Mouse (Mus musculus): ENCODE results near the gene Nudt21.

Nudt21 gene

GRCm38 (mm10) chr8:94036944-94037524 lies at the start of gene Nudt21, which contains the start of gene Ogfod1:
Gene Nudt21, minus strand, starts transcription at chr8:94037031.
Gene Ogfod1, plus strand, starts transcription at chr8:94037198.
- peak; percentile 99 for DNase-seq (ENCODE audit: low read depth, low spot score)

- no peak for DNase-seq (ENCODE audit: low read depth, low spot score)
Observed at GRCm38 (mm10) chr8:94076461-94077192, 39.8 kb upstream of the Nudt21 start.

- DNase-seq (ENCODE audit: low read depth, low spot score) = peak; percentile 60
Observed at GRCm38 (mm10) chr8:94068793-94069192, 32.0 kb upstream of the Nudt21 start.

- peak; percentile 20 for DNase-seq (ENCODE audit: low read depth, low spot score)
Observed at GRCm38 (mm10) chr8:94066121-94066863, 29.5 kb upstream of the Nudt21 start.

- peak; percentile 68 for DNase-seq (ENCODE audit: low read depth, low spot score)
Observed at GRCm38 (mm10) chr8:94057157-94057854, 20.5 kb upstream of the Nudt21 start.

GRCm38 (mm10) chr8:94052696-94053095 lies 15.9 kb upstream of the Nudt21 start:
- no peak for DNase-seq (ENCODE audit: low read depth, low spot score)

GRCm38 (mm10) chr8:94047845-94048244 lies 11.0 kb upstream of the Nudt21 start:
- no peak for DNase-seq (ENCODE audit: low read depth, low spot score)

GRCm38 (mm10) chr8:94037806-94038205 lies 975 bp upstream of the Nudt21 start:
- DNase-seq (ENCODE audit: low read depth, low spot score) = no peak

GRCm38 (mm10) chr8:94036541-94036940 lies 290 bp downstream of the Nudt21 start:
- DNase-seq (ENCODE audit: low read depth, low spot score) = peak; percentile 90

GRCm38 (mm10) chr8:94035200-94035599 lies 1.6 kb downstream of the Nudt21 start:
- no peak for DNase-seq (ENCODE audit: low read depth, low spot score)

- peak; percentile 64 for DNase-seq (ENCODE audit: low read depth, low spot score)
Observed at GRCm38 (mm10) chr8:94033601-94034000, 3.2 kb downstream of the Nudt21 start.

- DNase-seq (ENCODE audit: low read depth, low spot score) = no peak
Observed at GRCm38 (mm10) chr8:94029701-94030100, 7.1 kb downstream of the Nudt21 start.

- no peak for DNase-seq (ENCODE audit: low read depth, low spot score)
Observed at GRCm38 (mm10) chr8:94023916-94024315, 12.9 kb downstream of the Nudt21 start.

GRCm38 (mm10) chr8:94013026-94013612 lies 23.7 kb downstream of the Nudt21 start:
- DNase-seq (ENCODE audit: low read depth, low spot score) = no peak

- DNase-seq (ENCODE audit: low read depth, low spot score) = peak; percentile 84
Observed at GRCm38 (mm10) chr8:94012013-94012951, 24.5 kb downstream of the Nudt21 start, which contains the start of gene Amfr. Gene Amfr, minus strand, starts transcription at chr8:94012842.

GRCm38 (mm10) chr8:94011076-94012012 lies 25.5 kb downstream of the Nudt21 start:
- DNase-seq (ENCODE audit: low read depth, low spot score) = no peak

GRCm38 (mm10) chr8:94010101-94010705 lies 26.6 kb downstream of the Nudt21 start:
- peak; percentile 40 for DNase-seq (ENCODE audit: low read depth, low spot score)

GRCm38 (mm10) chr8:94009243-94009845 lies 27.5 kb downstream of the Nudt21 start:
- DNase-seq (ENCODE audit: low read depth, low spot score) = no peak

Measured in ZHBTc4 (cell line).